Mouse (Mus musculus) heart, adult 2 months (tissue): ENCODE measurements around the gene B4galt5.

Source experiments
- CTCF ChIP-seq: fragments of 200-600 bp; IDR thresholded peaks from 2 replicates; pipeline ENCODE4 v1.8.1; 2022; ENCODE audit warnings: antibody characterized with exemption, mild to moderate bottlenecking, moderate library complexity
- POLR2A ChIP-seq: fragments of 200-500 bp; IDR thresholded peaks from 2 replicates; pipeline ENCODE4 v1.6.1; 2011; ENCODE audit warnings: mild to moderate bottlenecking, low read depth, low read length, control low read depth; ENCODE audit not compliant: insufficient read depth

DNA sequence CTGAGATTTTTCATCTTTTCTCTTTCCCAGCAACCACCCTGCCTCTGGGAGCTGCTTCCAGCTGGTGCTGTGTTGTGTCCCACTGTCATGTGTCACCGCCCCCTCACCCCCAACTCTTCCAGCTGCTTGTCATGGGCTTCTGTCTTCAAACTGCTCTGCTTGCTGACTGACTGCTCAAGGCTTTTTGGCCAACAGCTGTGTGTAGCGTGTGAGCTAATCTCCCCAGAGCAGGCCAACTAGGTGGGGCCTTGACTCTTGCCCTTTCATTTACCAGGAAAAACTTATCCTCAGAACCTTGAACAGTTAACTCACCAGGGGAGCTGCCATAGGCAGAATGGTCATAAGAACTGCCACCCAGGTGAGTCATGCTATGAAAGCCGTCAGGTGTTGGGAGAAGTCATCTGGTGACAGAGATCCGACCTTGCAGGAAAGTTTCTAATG lies 56.8 kb downstream of the B4galt5 start:
- TF ChIP-seq CTCF (no peak), POLR2A (no peak)
